Mouse (Mus musculus) myocyte (in vitro differentiated cells): ENCODE measurements at regions not wholly inside any gene's neighbourhood (a gene's known extent, or its start where the extent isn't known, plus 50 kb on each side); places are given as distances from the start of the nearest gene placed in this dataset.

Source experiments
- H3K27me3 ChIP-seq: one replicate; pipeline ENCODE4 v1.6.1; 2011; ENCODE audit not compliant: control insufficient read depth, insufficient read depth, insufficient read length
- H3K36me3 ChIP-seq: one replicate; pipeline ENCODE4 v1.6.1; 2011; ENCODE audit not compliant: control insufficient read depth, insufficient read depth
- H3K4me2 ChIP-seq: one replicate; pipeline ENCODE4 v1.6.1; 2011; ENCODE audit warnings: low read depth, control low read depth
- H3K4me3 ChIP-seq: one replicate; pipeline ENCODE4 v1.5.1; 2011; ENCODE audit warnings: mild to moderate bottlenecking, control low read depth, moderate library complexity
- H3K79me2 ChIP-seq: one replicate; pipeline ENCODE4 v1.6.1; 2011; ENCODE audit not compliant: control insufficient read depth, insufficient read depth
- H3ac ChIP-seq: one replicate; pipeline ENCODE4 v1.6.1; 2011; ENCODE audit not compliant: control insufficient read depth, insufficient read length
- CEBPB ChIP-seq: IDR thresholded peaks from 2 replicates; pipeline ENCODE4 v1.6.1; 2011; ENCODE audit warnings: mild to moderate bottlenecking, moderate library complexity; ENCODE audit not compliant: poor library complexity, insufficient read depth, severe bottlenecking
- MAX ChIP-seq: IDR thresholded peaks from one replicate; pipeline ENCODE4 v1.6.1; 2011; ENCODE audit warnings: low read depth, mild to moderate bottlenecking, control low read depth
- MYOD1 ChIP-seq, 3 experiments: IDR thresholded peaks; one replicate each; pipeline ENCODE4 v1.6.1; 2011; ENCODE audit warnings: control low read depth in 2 of 3, low read depth in 2 of 3, mild to moderate bottlenecking in 2 of 3, moderate library complexity in 1 of 3; ENCODE audit not compliant: insufficient read length in 2 of 3, control insufficient read depth in 1 of 3
- MYOG ChIP-seq, 3 experiments: IDR thresholded peaks; one replicate each; pipeline ENCODE4 v1.6.1; 2011; ENCODE audit warnings: control low read depth in 2 of 3, low read depth in 2 of 3, mild to moderate bottlenecking in 2 of 3; ENCODE audit not compliant: insufficient read length in 2 of 3, control insufficient read depth in 1 of 3, insufficient read depth in 1 of 3
- POLR2A ChIP-seq: IDR thresholded peaks from one replicate; pipeline ENCODE4 v1.6.1; 2011; ENCODE audit warnings: low read depth, mild to moderate bottlenecking, control low read depth, moderate library complexity; ENCODE audit not compliant: insufficient read length
- REST ChIP-seq: IDR thresholded peaks from one replicate; pipeline ENCODE4 v1.6.1; 2011; ENCODE audit warnings: mild to moderate bottlenecking, control low read depth, moderate library complexity; ENCODE audit not compliant: insufficient read depth, insufficient read length
- TCF12 ChIP-seq: IDR thresholded peaks from one replicate; pipeline ENCODE4 v1.6.1; 2011; ENCODE audit warnings: mild to moderate bottlenecking, control low read depth; ENCODE audit not compliant: poor library complexity, insufficient read depth, severe bottlenecking

DNA sequence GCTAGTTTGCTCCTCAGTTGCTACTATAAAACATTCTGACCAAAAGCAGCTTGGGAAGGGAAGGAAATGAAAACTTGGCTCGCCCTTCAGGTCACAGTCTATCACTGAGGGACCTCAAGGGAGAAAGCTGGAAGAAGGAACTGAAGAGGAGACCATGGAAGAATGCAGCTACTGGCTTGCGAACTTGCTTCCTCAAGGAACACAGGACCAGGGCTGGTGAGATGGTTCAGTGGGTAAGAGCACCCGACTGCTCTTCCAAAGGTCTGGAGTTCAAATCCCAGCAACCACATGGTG lies 51.4 kb upstream of the Sub1 start:
- Histone ChIP-seq H3K36me3 (no peaks in the 10 kb centered on the region), H3K4me3 (no peak overlapping the region), H3K4me2 (no peak overlapping the region), H3K79me2 (no peaks in the 10 kb centered on the region), H3K27me3 (peaks cover 5% of the 10 kb centered on the region), H3ac (no peak overlapping the region)
- TF ChIP-seq CEBPB (no peak), MYOD1 (IDR thresholded peaks at IDR 0.05; ENCODE audit: control insufficient read depth in 1 of 3, insufficient read length in 2 of 3, low read depth in 2 of 3) (no peak), TCF12 (no peak), POLR2A (no peak), MYOG (IDR thresholded peaks at IDR 0.05; ENCODE audit: control insufficient read depth in 1 of 3, insufficient read depth in 1 of 3, insufficient read length in 2 of 3, low read depth in 2 of 3) (no peak), REST (no peak)

DNA sequence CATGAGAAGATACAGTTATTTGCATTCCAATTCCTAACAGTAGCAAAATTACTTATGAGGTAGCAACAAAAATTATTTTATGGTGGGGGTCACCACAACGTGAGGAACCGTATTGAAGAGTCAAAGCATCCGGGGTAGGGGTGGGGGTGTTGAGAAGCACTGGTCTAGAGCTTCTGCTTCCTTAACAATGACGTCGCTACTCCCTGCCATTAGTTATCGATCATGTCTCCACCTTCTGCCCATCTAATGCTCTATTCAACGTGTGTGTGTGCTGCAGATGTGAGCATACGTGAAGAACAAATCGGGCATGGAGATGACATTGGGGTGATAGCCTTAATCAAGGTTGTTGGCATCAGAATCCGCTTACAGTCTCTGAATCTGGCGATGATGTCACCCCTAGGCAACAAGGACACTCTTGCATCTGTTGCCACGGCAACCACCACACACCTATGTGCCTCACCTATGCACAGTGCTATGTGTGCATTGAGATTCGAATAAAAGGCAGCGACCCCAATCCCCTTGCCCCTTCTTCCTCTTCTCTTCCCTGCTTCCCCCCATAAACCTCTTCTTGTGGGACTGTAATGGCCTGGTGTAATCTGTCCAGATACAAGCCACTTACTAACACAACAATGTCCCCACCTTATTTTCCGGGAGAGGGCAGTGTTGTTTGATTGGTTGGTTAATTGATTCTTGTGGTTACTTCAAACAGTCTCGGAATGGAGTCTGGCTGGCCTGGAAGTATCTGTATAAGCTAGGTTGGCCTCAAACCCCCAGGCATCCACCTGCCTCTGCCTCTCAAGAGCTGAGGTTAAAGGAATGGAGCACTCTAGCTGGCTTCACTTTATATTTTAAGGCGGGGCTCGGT lies 50.8 kb upstream of the Sub1 start:
- H3K36me3 ChIP-seq, result no peaks in the 10 kb centered on the region
- H3K79me2 ChIP-seq, result no peaks in the 10 kb centered on the region
- no peak overlapping the region for H3ac ChIP-seq
- TF ChIP-seq MYOD1 (IDR thresholded peaks at IDR 0.05; ENCODE audit: control insufficient read depth in 1 of 3, insufficient read length in 2 of 3, low read depth in 2 of 3) (peak in 2 of 3 experiments; percentile 56 to 71), MAX (no peak)
- H3K27me3 ChIP-seq, result peaks cover 5% of the 10 kb centered on the region
- H3K4me3 ChIP-seq, result no peak overlapping the region
- no peak overlapping the region for H3K4me2 ChIP-seq
